Mouse (Mus musculus): ENCODE data around the gene Tma7.

DNA sequence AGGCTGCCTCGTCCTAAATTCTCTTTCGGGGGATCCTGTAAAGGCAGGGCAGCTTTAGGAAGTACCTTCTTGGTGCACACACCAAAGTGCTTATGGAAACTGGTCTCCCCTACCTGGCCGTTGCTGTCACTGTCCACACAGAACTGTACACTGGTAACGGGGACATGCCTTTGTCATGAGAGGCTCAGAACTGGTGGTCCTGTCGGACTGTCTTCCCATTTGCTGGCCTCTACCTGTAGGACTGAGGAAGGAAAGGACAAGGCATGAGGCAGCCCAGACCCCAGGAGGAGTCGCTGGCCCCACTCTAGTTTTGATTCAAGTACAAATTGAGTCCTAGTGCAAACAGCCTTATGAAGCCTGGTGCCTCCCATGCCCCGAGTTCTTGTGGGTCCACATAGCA, 51.4 kb downstream of the Tma7 start:
- TF ChIP-seq POLR2A (IDR thresholded peaks at IDR 0.05; ENCODE audit: borderline replicate concordance, extremely low read depth, low read depth, low read length) (no peak), CTCF (IDR thresholded peaks at IDR 0.05; ENCODE audit: insufficient read depth, low read length) (no peak)

Measured in lung, adult 2 months (tissue).